Mouse (Mus musculus): ENCODE measurements around the gene Pcnp. TPM values are rescaled to one million over a fixed set of nuclear protein-coding genes. Genes with fewer than 3 reads are reported as not detected.

Pcnp gene
- total and polyA plus RNA-seq, 2 experiments from 2014 or later, result 53.4 to 221 TPM

- WGBS, result under 1% methylated on average over 63 of the region's 63 CpGs
- peak; percentile 100 for ATAC-seq
- H3K9me3 ChIP-seq (ENCODE audit: low read length), result no peaks in the 10 kb centered on the region
Observed at GRCm38 (mm10) chr16:56037138-56038010, 7.8 kb upstream of the Pcnp start, which contains the start of gene Trmt10c. Gene Trmt10c, minus strand, starts transcription at chr16:56037819.

GRCm38 (mm10) chr16:56036501-56036900 is 7.0 kb upstream of the Pcnp start:
- no peak for TF ChIP-seq CTCF (IDR thresholded peaks at IDR 0.05; ENCODE audit: low read depth)
- H3K4me3 ChIP-seq (ENCODE audit: low read length), result peak overlapping the region; percentile 66
- H3K27me3 ChIP-seq (ENCODE audit: insufficient read depth, low read length), result no peaks in the 10 kb centered on the region
- H3K9ac ChIP-seq (replicated peaks; ENCODE audit: low read length), result peak overlapping the region; percentile 69; the same call in 1 of the 2 replicates
- no peak overlapping the region for H3K27ac ChIP-seq
- peak overlapping the region; percentile 79 for H3K4me2 ChIP-seq (ENCODE audit: low read depth, low read length)
- DNase-seq (ENCODE audit: low spot score), result no peak
- peaks cover 17% of the 10 kb centered on the region; the same call in 1 of the 2 replicates for H3K36me3 ChIP-seq (ENCODE audit: insufficient read depth, low read length)
- WGBS, result 69% methylated on average over 6 of the region's 6 CpGs
- H3K9me3 ChIP-seq (ENCODE audit: low read length), result no peaks in the 10 kb centered on the region
- H3K4me1 ChIP-seq (ENCODE audit: insufficient read depth, low read length), result peaks cover 6% of the 10 kb centered on the region
- ATAC-seq, result no peak

More at GRCm38 (mm10) chr16:56037138-56038010, 7.8 kb upstream of the Pcnp start, which contains the start of gene Trmt10c:
- DNase-seq (ENCODE audit: low spot score), result peak; percentile 96
- Histone ChIP-seq H3K4me2 (ENCODE audit: low read depth, low read length) (peak within 1 kb of the TSS; percentile 79), H3K27ac (peak within 1 kb of the TSS; percentile 95), H3K27me3 (ENCODE audit: insufficient read depth, low read length) (no peaks in the 10 kb centered on the region), H3K9ac (replicated peaks; ENCODE audit: low read length) (peak within 1 kb of the TSS; percentile 69), H3K4me1 (ENCODE audit: insufficient read depth, low read length) (peaks cover 6% of the 10 kb centered on the region), H3K36me3 (ENCODE audit: insufficient read depth, low read length) (peaks cover 17% of the 10 kb centered on the region; the same call in 1 of the 2 replicates), H3K4me3 (ENCODE audit: low read length) (peak within 1 kb of the TSS; percentile 66)
- TF ChIP-seq CTCF (IDR thresholded peaks at IDR 0.05; ENCODE audit: low read depth), result no peak

GRCm38 (mm10) chr16:56034566-56034965 is 5.0 kb upstream of the Pcnp start:
- no peaks in the 10 kb centered on the region for H3K9me3 ChIP-seq (ENCODE audit: low read length)
- DNase-seq (ENCODE audit: low spot score), result no peak
- no peak overlapping the region for H3K9ac ChIP-seq (replicated peaks; ENCODE audit: low read length)
- H3K4me3 ChIP-seq (ENCODE audit: low read length), result no peak overlapping the region
- no peak for TF ChIP-seq CTCF (IDR thresholded peaks at IDR 0.05; ENCODE audit: low read depth)
- ATAC-seq, result no peak
- H3K27ac ChIP-seq, result no peak overlapping the region
- 94% methylated on average over 6 of the region's 6 CpGs for WGBS
- H3K4me2 ChIP-seq (ENCODE audit: low read depth, low read length), result no peak overlapping the region
- no peaks in the 10 kb centered on the region for H3K27me3 ChIP-seq (ENCODE audit: insufficient read depth, low read length)
- peaks cover 17% of the 10 kb centered on the region; the same call in 1 of the 2 replicates for H3K36me3 ChIP-seq (ENCODE audit: insufficient read depth, low read length)
- H3K4me1 ChIP-seq (ENCODE audit: insufficient read depth, low read length), result peaks cover 10% of the 10 kb centered on the region

GRCm38 (mm10) chr16:56028722-56029551 is 602 bp downstream of the Pcnp start:
- peaks cover 8% of the 10 kb centered on the region; the same call in 1 of the 2 replicates for H3K36me3 ChIP-seq (ENCODE audit: insufficient read depth, low read length)
- H3K27me3 ChIP-seq (ENCODE audit: insufficient read depth, low read length), result no peaks in the 10 kb centered on the region
- H3K4me1 ChIP-seq (ENCODE audit: insufficient read depth, low read length), result peaks cover 14% of the 10 kb centered on the region; the same call in 1 of the 2 replicates
- peak overlapping the region; percentile 96 for H3K27ac ChIP-seq
- H3K4me2 ChIP-seq (ENCODE audit: low read depth, low read length), result peak overlapping the region; percentile 74
- WGBS, result 1% methylated on average over 62 of the region's 62 CpGs
- DNase-seq (ENCODE audit: low spot score) (peak; percentile 67), ATAC-seq (peak; percentile 87)
- H3K9ac ChIP-seq (replicated peaks; ENCODE audit: low read length), result peak overlapping the region; percentile 97
- no peak for TF ChIP-seq CTCF (IDR thresholded peaks at IDR 0.05; ENCODE audit: low read depth)
- H3K9me3 ChIP-seq (ENCODE audit: low read length), result no peaks in the 10 kb centered on the region
- peak overlapping the region; percentile 91 for H3K4me3 ChIP-seq (ENCODE audit: low read length)

- Histone ChIP-seq H3K4me1 (ENCODE audit: insufficient read depth, low read length) (peaks cover 14% of the 10 kb centered on the region; the same call in 1 of the 2 replicates), H3K4me3 (ENCODE audit: low read length) (peak overlapping the region; percentile 91), H3K27me3 (ENCODE audit: insufficient read depth, low read length) (no peaks in the 10 kb centered on the region), H3K9ac (replicated peaks; ENCODE audit: low read length) (peak overlapping the region; percentile 97), H3K27ac (no peak overlapping the region), H3K36me3 (ENCODE audit: insufficient read depth, low read length) (peaks cover 6% of the 10 kb centered on the region; the same call in 1 of the 2 replicates), H3K4me2 (ENCODE audit: low read depth, low read length) (peak overlapping the region; percentile 74), H3K9me3 (ENCODE audit: low read length) (no peaks in the 10 kb centered on the region)
- WGBS, result 43% methylated on average over 12 of the region's 12 CpGs
- DNase-seq (ENCODE audit: low spot score), result no peak
- no peak for TF ChIP-seq CTCF (IDR thresholded peaks at IDR 0.05; ENCODE audit: low read depth)
- no peak for ATAC-seq
Observed at GRCm38 (mm10) chr16:56027854-56028629, 1.5 kb downstream of the Pcnp start.

- Histone ChIP-seq H3K4me2 (ENCODE audit: low read depth, low read length) (no peak overlapping the region), H3K36me3 (ENCODE audit: insufficient read depth, low read length) (peaks cover 26% of the 10 kb centered on the region), H3K9ac (replicated peaks; ENCODE audit: low read length) (no peak overlapping the region), H3K27ac (no peak overlapping the region), H3K9me3 (ENCODE audit: low read length) (no peaks in the 10 kb centered on the region), H3K4me1 (ENCODE audit: insufficient read depth, low read length) (no peaks in the 10 kb centered on the region), H3K4me3 (ENCODE audit: low read length) (no peak overlapping the region), H3K27me3 (ENCODE audit: insufficient read depth, low read length) (no peaks in the 10 kb centered on the region)
- no peak for TF ChIP-seq CTCF (IDR thresholded peaks at IDR 0.05; ENCODE audit: low read depth)
- ATAC-seq (no peak), DNase-seq (ENCODE audit: low spot score) (no peak)
- 96% methylated on average over 7 of the region's 7 CpGs for WGBS
Observed at GRCm38 (mm10) chr16:56019660-56020059, 9.9 kb downstream of the Pcnp start.

All from hindbrain, postnatal 0 days (tissue).